Mouse (Mus musculus) erythroblast, embryonic 14.5 days (primary cell): ENCODE data around the gene Ckap2l. TPM values are rescaled to one million over a fixed set of nuclear protein-coding genes. Genes with fewer than 3 reads are reported as not detected.

ENCODE experiments used
- H3K27me3 ChIP-seq: 2 replicates; pipeline ENCODE4 v1.6.1; 2012; ENCODE audit warnings: inconsistent platforms; ENCODE audit not compliant: control insufficient read depth
- H3K36me3 ChIP-seq: 2 replicates; pipeline ENCODE4 v1.6.1; 2012; ENCODE audit warnings: mild to moderate bottlenecking, inconsistent platforms; ENCODE audit not compliant: control insufficient read depth
- H3K4me1 ChIP-seq: 2 replicates; pipeline ENCODE4 v1.6.1; 2012; ENCODE audit warnings: inconsistent platforms; ENCODE audit not compliant: control insufficient read depth
- H3K4me3 ChIP-seq: replicated peaks from 2 replicates; pipeline ENCODE3; 2012; ENCODE audit warnings: moderate library complexity, mild to moderate bottlenecking, inconsistent platforms
- H3K9me3 ChIP-seq: 2 replicates; pipeline ENCODE4 v1.6.1; 2012; ENCODE audit warnings: low read length, inconsistent platforms, mixed read lengths; ENCODE audit not compliant: control insufficient read depth
- GATA1 ChIP-seq: IDR thresholded peaks from 2 replicates; pipeline ENCODE4 v1.6.1; 2012; ENCODE audit warnings: low read length, inconsistent platforms, mixed read lengths
- TAL1 ChIP-seq: IDR thresholded peaks from 3 replicates; pipeline ENCODE4 v1.6.1; 2012; ENCODE audit warnings: low read length, inconsistent platforms, mixed read lengths
- polyA plus RNA-seq: library from polyadenylated mRNA; stranded (reverse); fragments of >175 nt; gene quantifications from 2 replicates; pipeline ENCODE4 v1.2.3, GENCODE M21; 2012

Ckap2l gene
- polyA plus RNA-seq, 1 experiment = 5.0 TPM

GRCm38 (mm10) chr2:129244446-129245120, 52.4 kb downstream of the Ckap2l start:
- Histone ChIP-seq H3K4me1 (peaks cover 77% of the 10 kb centered on the region), H3K4me3 (no peak overlapping the region), H3K36me3 (peaks cover 3% of the 10 kb centered on the region; the same call in 1 of the 2 replicates), H3K27me3 (no peaks in the 10 kb centered on the region; the same call in 1 of the 2 replicates), H3K9me3 (peaks cover 3% of the 10 kb centered on the region; the same call in 1 of the 2 replicates)
- TF ChIP-seq GATA1 = no peak
- no peak for TF ChIP-seq TAL1

GRCm38 (mm10) chr2:129243786-129244185, 53.2 kb downstream of the Ckap2l start:
- Histone ChIP-seq H3K9me3 (peaks cover 3% of the 10 kb centered on the region; the same call in 1 of the 2 replicates), H3K36me3 (peaks cover 5% of the 10 kb centered on the region; the same call in 1 of the 2 replicates), H3K4me1 (peaks cover 82% of the 10 kb centered on the region), H3K4me3 (no peak overlapping the region), H3K27me3 (no peaks in the 10 kb centered on the region; the same call in 1 of the 2 replicates)
- no peak for TF ChIP-seq TAL1
- TF ChIP-seq GATA1 = no peak

GRCm38 (mm10) chr2:129243005-129243404, 54.0 kb downstream of the Ckap2l start:
- TF ChIP-seq GATA1 (no peak), TAL1 (no peak)
- H3K4me1 ChIP-seq = peaks cover 81% of the 10 kb centered on the region
- no peaks in the 10 kb centered on the region for H3K27me3 ChIP-seq
- no peak overlapping the region for H3K4me3 ChIP-seq
- peaks cover 6% of the 10 kb centered on the region; the same call in 1 of the 2 replicates for H3K36me3 ChIP-seq
- H3K9me3 ChIP-seq = peaks cover 3% of the 10 kb centered on the region; the same call in 1 of the 2 replicates

GRCm38 (mm10) chr2:129241845-129242833, 54.9 kb downstream of the Ckap2l start:
- H3K4me1 ChIP-seq = peaks cover 76% of the 10 kb centered on the region
- H3K36me3 ChIP-seq = peaks cover 6% of the 10 kb centered on the region; the same call in 1 of the 2 replicates
- no peaks in the 10 kb centered on the region for H3K27me3 ChIP-seq
- H3K4me3 ChIP-seq = no peak overlapping the region
- TF ChIP-seq TAL1 (no peak), GATA1 (no peak)
- peaks cover 3% of the 10 kb centered on the region; the same call in 1 of the 2 replicates for H3K9me3 ChIP-seq

GRCm38 (mm10) chr2:129240726-129241432, 56.1 kb downstream of the Ckap2l start:
- Histone ChIP-seq H3K36me3 (peaks cover 9% of the 10 kb centered on the region; the same call in 1 of the 2 replicates), H3K9me3 (peaks cover 3% of the 10 kb centered on the region; the same call in 1 of the 2 replicates), H3K4me3 (peak overlapping the region; percentile 21), H3K4me1 (peaks cover 79% of the 10 kb centered on the region), H3K27me3 (no peaks in the 10 kb centered on the region)
- TF ChIP-seq GATA1 (no peak; the same call in 1 of the 2 replicates), TAL1 (no peak)

GRCm38 (mm10) chr2:129236526-129236925, 60.5 kb downstream of the Ckap2l start:
- TF ChIP-seq TAL1 = no peak
- no peak for TF ChIP-seq GATA1
- H3K36me3 ChIP-seq = peaks cover 29% of the 10 kb centered on the region
- no peaks in the 10 kb centered on the region for H3K27me3 ChIP-seq
- H3K4me3 ChIP-seq = no peak overlapping the region
- H3K4me1 ChIP-seq = peaks cover 79% of the 10 kb centered on the region
- H3K9me3 ChIP-seq = no peaks in the 10 kb centered on the region

- Histone ChIP-seq H3K4me3 (no peak overlapping the region), H3K27me3 (no peaks in the 10 kb centered on the region), H3K9me3 (no peaks in the 10 kb centered on the region), H3K4me1 (peaks cover 76% of the 10 kb centered on the region), H3K36me3 (peaks cover 36% of the 10 kb centered on the region)
- TF ChIP-seq GATA1 = no peak
- no peak for TF ChIP-seq TAL1
These were observed 62.3 kb downstream of the Ckap2l start for GRCm38 (mm10) chr2:129234731-129235130.

- TF ChIP-seq GATA1 (no peak), TAL1 (no peak)
- peaks cover 42% of the 10 kb centered on the region for H3K36me3 ChIP-seq
- H3K27me3 ChIP-seq = no peaks in the 10 kb centered on the region
- H3K4me1 ChIP-seq = peaks cover 77% of the 10 kb centered on the region
- peak overlapping the region; percentile 60 for H3K4me3 ChIP-seq
- no peaks in the 10 kb centered on the region for H3K9me3 ChIP-seq
These were observed 63.1 kb downstream of the Ckap2l start for GRCm38 (mm10) chr2:129233803-129234477.
